Mouse (Mus musculus) midbrain, embryonic 16.5 days (tissue): ENCODE results near the gene Zfp185. TPM values are rescaled to one million over a fixed set of nuclear protein-coding genes. Genes with fewer than 3 reads are reported as not detected.

ENCODE experiments used
- ATAC-seq: fragments of 200-750 bp; cut with Nextera tagmentation; 2 replicates; pipeline ENCODE4 v1.8.0; 2017; ENCODE audit warnings: moderate TSS enrichment
- H3K27ac ChIP-seq: fragments of 300-500 bp; sonication (generic); 2 replicates; pipeline ENCODE4 v1.5.1; 2014; ENCODE audit warnings: mild to moderate bottlenecking, low read length, mixed read lengths
- H3K27me3 ChIP-seq: fragments of 300-500 bp; sonication (generic); 2 replicates; pipeline ENCODE4 v1.6.1; 2014; ENCODE audit warnings: low read depth, low read length, mixed read lengths; ENCODE audit not compliant: control insufficient read depth, insufficient read depth
- H3K36me3 ChIP-seq: fragments of 300-500 bp; sonication (generic); 2 replicates; pipeline ENCODE4 v1.6.1; 2014; ENCODE audit warnings: mild to moderate bottlenecking, low read length, moderate library complexity, mixed read lengths; ENCODE audit not compliant: control insufficient read depth, insufficient read depth
- H3K4me1 ChIP-seq: fragments of 300-500 bp; sonication (generic); 2 replicates; pipeline ENCODE4 v1.6.1; 2014; ENCODE audit warnings: mild to moderate bottlenecking, low read length, mixed read lengths; ENCODE audit not compliant: control insufficient read depth, insufficient read depth
- H3K4me2 ChIP-seq: fragments of 300-500 bp; sonication (generic); 2 replicates; pipeline ENCODE4 v1.6.1; 2014; ENCODE audit warnings: mild to moderate bottlenecking, low read length, mixed read lengths
- H3K4me3 ChIP-seq: fragments of 300-500 bp; sonication (generic); 2 replicates; pipeline ENCODE4 v1.5.1; 2014; ENCODE audit warnings: low read depth, mild to moderate bottlenecking, low read length, moderate library complexity, mixed read lengths
- H3K9ac ChIP-seq: fragments of 300-500 bp; sonication (generic); 2 replicates; pipeline ENCODE4 v1.6.1; 2014; ENCODE audit warnings: low read depth, low read length, mixed read lengths
- H3K9me3 ChIP-seq: fragments of 300-500 bp; sonication (generic); replicated peaks from 2 replicates; pipeline ENCODE4 v1.6.1; 2014; ENCODE audit warnings: mild to moderate bottlenecking, low read length, mixed read lengths; ENCODE audit not compliant: control insufficient read depth, poor library complexity, severe bottlenecking
- WGBS: fragments of 180-500 bp; shearing (Covaris S2); extraction: QIAGEN DNeasy Blood & Tissue Kit; methylation state at CpG from one replicate; pipeline ENCODE4 v1.1.7; 2014; 5-methylcytosine and 5-hydroxymethylcytosine counted together
- polyA plus RNA-seq: library from polyadenylated mRNA; unstranded; fragments of >200 nt; fragmentation: Nextera tagmentation; extraction: Ambion mirVana; gene quantifications from 2 replicates; pipeline ENCODE4 v1.2.1, GENCODE M21; 2015

Zfp185 gene
- polyA plus RNA-seq, 1 experiment from 2014 or later: 1.3 TPM

DNA sequence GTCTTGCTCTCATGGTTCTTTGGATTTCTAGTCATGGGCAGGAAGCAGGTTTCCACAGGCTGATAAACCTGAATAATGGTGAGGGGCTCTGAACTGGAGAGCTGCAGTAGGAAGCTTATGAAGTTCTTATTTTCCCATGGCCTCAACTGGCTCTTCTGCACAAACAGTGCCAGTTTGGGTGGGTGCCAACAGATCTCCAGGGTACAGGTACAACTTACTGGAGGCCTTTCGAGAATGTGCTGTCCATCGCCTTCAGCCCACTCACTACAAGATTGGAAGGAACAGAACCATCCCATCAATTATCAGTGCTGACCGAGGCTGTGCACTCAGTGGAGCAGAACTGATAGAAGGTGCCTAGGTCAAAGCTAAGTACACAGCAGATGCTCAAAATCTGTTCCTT is 1.3 kb downstream of the Zfp185 start:
- no peak overlapping the region for H3K4me2 ChIP-seq
- WGBS: 92% methylated on average over 3 of the region's 3 CpGs
- no peaks in the 10 kb centered on the region for H3K4me1 ChIP-seq
- no peak overlapping the region for H3K9ac ChIP-seq
- no peaks in the 10 kb centered on the region for H3K9me3 ChIP-seq
- ATAC-seq: no peak
- H3K4me3 ChIP-seq: no peak overlapping the region
- H3K27ac ChIP-seq: no peak overlapping the region
- no peaks in the 10 kb centered on the region for H3K27me3 ChIP-seq
- no peaks in the 10 kb centered on the region for H3K36me3 ChIP-seq

DNA sequence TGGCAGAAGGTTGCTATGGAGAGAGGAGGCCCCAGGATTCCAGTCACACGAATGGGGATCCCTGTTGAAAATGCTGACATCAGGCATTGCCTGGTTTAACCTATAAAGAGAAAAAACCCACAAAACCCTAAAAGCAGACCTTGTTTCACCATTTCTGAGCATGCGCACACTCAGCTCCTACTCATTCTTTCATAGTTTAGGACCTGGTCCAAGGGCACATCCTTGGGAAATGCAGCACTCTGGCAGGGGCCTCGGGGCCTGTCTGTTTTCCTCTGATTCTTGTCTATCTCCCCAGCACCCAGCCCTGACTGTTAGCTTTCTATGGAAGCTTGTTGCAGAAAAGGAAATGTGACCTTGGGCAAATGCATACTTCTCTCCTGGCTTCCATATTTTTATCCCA is 3.4 kb downstream of the Zfp185 start:
- H3K9ac ChIP-seq: no peak overlapping the region
- ATAC-seq: no peak
- no peaks in the 10 kb centered on the region for H3K4me1 ChIP-seq
- no peaks in the 10 kb centered on the region for H3K9me3 ChIP-seq
- no peak overlapping the region for H3K4me3 ChIP-seq
- H3K27ac ChIP-seq: no peak overlapping the region
- H3K36me3 ChIP-seq: no peaks in the 10 kb centered on the region
- 70% methylated on average over 3 of the region's 3 CpGs for WGBS
- H3K27me3 ChIP-seq: no peaks in the 10 kb centered on the region
- no peak overlapping the region for H3K4me2 ChIP-seq

DNA sequence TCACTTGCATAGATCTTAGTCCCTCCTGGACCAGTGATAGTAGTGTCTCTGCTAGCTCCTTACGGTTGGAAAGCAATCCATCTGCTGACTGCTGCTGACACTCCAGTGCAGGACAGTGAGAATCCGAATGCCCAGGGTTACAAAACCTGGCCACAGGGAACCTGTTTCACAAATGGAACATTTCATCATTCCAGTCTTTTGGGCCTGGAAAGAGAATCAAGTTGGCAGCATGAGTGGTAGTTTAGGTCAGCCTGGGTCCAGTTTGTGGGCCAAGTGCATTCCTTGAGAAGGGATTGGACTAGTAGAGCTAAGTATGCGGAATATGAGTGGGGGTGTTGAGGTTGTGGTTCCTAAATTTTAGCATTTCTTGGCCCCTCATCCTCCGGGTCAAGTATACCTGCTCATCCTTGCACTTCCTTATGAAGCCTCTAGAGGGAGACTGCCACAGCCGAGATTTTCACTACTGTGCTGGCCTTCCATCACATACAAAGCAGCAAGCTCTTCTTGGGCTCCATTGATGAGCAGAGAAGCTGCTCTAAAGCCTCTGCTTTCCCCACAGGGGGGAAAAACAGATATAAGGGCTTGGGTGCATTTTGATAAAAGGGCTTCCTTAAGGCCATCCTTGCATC is 5.3 kb downstream of the Zfp185 start:
- H3K9ac ChIP-seq: no peak overlapping the region
- no peak overlapping the region for H3K4me2 ChIP-seq
- no peaks in the 10 kb centered on the region for H3K9me3 ChIP-seq
- no peak overlapping the region for H3K4me3 ChIP-seq
- no peak for ATAC-seq
- no peaks in the 10 kb centered on the region for H3K27me3 ChIP-seq
- no peak overlapping the region for H3K27ac ChIP-seq
- 61% methylated on average over 5 of the region's 5 CpGs for WGBS
- no peaks in the 10 kb centered on the region for H3K36me3 ChIP-seq
- H3K4me1 ChIP-seq: no peaks in the 10 kb centered on the region

DNA sequence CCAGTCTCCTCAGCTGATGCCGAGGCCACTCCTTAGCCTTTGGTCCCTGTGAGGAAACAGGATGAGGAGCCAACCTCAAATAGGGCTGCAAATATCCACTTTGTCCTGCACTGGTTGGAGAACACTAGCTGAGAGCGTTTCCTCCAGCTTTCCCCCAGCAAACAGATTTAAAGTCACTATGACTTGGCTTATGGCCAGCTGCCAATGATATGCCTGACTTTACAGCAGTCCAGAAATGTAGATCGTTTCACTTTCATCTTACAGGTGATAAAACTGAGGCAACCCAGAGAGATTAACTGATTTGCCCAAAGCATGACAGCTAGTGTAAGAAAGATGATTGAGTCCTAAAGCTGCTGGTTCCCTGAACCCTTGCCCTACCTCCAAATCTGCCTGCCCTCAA is 8.4 kb downstream of the Zfp185 start:
- Histone ChIP-seq H3K27ac (no peak overlapping the region), H3K9me3 (no peaks in the 10 kb centered on the region), H3K4me2 (no peak overlapping the region), H3K36me3 (no peaks in the 10 kb centered on the region), H3K4me1 (no peaks in the 10 kb centered on the region), H3K4me3 (no peak overlapping the region), H3K9ac (no peak overlapping the region), H3K27me3 (no peaks in the 10 kb centered on the region)
- 83% methylated on average over 3 of the region's 3 CpGs for WGBS
- ATAC-seq: no peak

DNA sequence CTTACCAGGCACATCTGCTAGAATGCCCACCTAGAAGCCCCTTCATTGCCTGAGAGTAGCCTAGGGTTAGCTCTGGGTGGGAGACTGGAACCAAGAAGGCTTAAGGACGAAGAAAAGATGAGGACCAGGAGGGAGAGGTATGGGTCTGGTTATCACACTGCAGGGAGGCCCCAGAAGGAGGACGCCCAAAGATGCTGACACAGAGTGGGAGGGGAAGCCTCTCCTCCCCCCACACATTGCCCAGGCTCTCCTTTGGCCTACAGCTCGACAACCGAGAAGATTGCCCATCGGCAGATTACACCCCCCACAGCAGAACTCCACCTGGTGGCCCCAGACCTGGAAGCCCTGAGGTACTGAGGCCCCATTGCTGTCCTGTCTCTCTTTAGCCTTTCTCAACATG is 16.0 kb downstream of the Zfp185 start:
- no peaks in the 10 kb centered on the region for H3K9me3 ChIP-seq
- no peaks in the 10 kb centered on the region for H3K27me3 ChIP-seq
- no peak overlapping the region for H3K27ac ChIP-seq
- no peaks in the 10 kb centered on the region for H3K36me3 ChIP-seq
- no peak for ATAC-seq
- no peak overlapping the region for H3K4me3 ChIP-seq
- H3K4me1 ChIP-seq: no peaks in the 10 kb centered on the region
- H3K9ac ChIP-seq: no peak overlapping the region
- WGBS: 80% methylated on average over 3 of the region's 5 CpGs
- H3K4me2 ChIP-seq: no peak overlapping the region

DNA sequence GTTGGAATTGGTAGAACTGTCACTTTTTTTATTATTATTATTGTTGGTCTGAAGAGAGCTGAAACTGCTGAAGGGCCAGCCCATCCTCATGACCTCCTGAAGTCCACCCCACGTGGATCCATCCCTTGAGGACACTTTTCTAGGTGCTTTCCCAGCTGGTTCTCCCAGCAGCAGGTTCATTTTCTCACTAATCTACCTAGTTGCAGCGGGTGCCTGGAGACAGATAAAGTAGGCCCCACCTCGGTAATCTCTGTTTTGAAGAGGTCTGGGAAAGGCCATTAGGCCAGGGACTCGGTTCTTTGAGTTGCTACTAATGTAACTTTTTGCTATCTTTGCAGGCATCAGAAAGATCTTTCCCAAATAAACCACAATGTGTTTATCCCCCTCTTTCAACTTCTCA is 18.5 kb downstream of the Zfp185 start:
- WGBS: 73% methylated on average over 4 of the region's 4 CpGs
- Histone ChIP-seq H3K36me3 (no peaks in the 10 kb centered on the region), H3K9me3 (no peaks in the 10 kb centered on the region), H3K27ac (no peak overlapping the region), H3K27me3 (no peaks in the 10 kb centered on the region), H3K4me3 (no peak overlapping the region), H3K4me1 (no peaks in the 10 kb centered on the region), H3K4me2 (no peak overlapping the region), H3K9ac (no peak overlapping the region)
- ATAC-seq: no peak

DNA sequence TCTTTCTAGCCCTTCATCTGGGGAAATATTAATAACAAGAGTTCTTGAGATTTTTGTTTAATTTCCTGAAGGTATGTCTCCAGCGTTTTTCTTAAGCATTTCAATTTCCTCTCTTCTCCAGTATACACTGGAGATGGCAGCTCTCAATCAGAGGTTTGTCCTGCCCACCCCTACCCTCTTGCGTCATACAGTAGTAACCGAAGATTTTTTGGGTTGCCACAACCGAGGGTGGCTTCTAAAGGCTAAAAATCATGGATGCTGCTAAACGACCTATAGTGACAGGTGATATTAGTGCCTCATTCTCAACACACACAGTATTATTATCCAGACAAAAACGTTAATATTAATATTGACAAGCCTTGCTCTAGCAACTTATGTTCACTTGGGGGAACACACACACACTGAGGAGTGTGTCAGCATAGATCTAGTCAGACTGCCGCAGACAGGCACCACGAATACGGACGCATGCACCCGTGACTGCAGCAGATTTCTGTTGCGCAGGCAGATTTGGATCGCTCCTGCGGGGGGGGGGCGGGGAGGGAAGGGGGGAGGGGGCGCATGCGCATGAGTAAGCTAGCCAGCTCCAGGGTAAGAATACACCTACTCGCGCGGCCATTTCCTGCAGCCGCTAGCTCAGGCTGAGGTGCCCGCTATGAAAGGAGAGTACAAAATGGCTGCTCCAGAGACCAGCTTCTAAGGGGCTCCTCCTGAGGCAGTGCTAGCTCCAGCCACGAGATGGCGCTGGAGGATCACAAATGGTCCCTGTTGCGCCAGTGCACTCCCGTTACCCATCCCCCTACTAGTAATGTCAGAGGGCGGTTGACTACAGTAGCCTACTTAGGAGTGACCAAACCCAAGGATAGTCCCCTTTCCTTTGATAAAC is 20.7 kb downstream of the Zfp185 start:
- no peaks in the 10 kb centered on the region for H3K9me3 ChIP-seq
- ATAC-seq: peak; percentile 99
- H3K4me2 ChIP-seq: peak overlapping the region; percentile 54
- 16% methylated on average over 24 of the region's 27 CpGs for WGBS
- peak overlapping the region; percentile 48; the same call in 1 of the 2 replicates for H3K9ac ChIP-seq
- peak overlapping the region; percentile 82 for H3K27ac ChIP-seq
- H3K36me3 ChIP-seq: no peaks in the 10 kb centered on the region
- no peaks in the 10 kb centered on the region for H3K4me1 ChIP-seq
- H3K4me3 ChIP-seq: peak overlapping the region; percentile 36
- no peaks in the 10 kb centered on the region for H3K27me3 ChIP-seq

DNA sequence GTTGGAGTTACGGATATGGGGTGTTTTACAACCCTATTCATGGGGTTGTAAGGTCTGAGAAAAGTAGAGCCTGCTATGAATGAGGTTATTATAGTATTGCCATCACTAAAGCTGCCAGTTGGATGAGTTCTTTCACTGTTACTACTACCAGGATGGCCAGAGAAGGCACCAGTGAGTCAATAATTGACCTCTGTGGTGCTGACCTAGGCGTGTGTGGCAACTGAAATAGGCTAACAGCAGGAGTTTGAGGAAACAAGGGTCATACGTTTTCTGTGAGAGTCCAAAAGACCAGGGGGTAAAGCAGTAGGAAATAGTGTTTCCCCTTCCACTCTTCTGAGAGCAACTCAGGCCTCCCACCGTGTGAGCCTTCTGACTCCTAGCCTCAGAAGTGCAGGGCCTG is 25.7 kb downstream of the Zfp185 start:
- Histone ChIP-seq H3K27ac (no peak overlapping the region), H3K27me3 (no peaks in the 10 kb centered on the region), H3K36me3 (no peaks in the 10 kb centered on the region), H3K4me3 (no peak overlapping the region), H3K4me1 (no peaks in the 10 kb centered on the region), H3K9me3 (no peaks in the 10 kb centered on the region), H3K4me2 (no peak overlapping the region), H3K9ac (no peak overlapping the region)
- no peak for ATAC-seq
- 59% methylated on average over 4 of the region's 4 CpGs for WGBS

DNA sequence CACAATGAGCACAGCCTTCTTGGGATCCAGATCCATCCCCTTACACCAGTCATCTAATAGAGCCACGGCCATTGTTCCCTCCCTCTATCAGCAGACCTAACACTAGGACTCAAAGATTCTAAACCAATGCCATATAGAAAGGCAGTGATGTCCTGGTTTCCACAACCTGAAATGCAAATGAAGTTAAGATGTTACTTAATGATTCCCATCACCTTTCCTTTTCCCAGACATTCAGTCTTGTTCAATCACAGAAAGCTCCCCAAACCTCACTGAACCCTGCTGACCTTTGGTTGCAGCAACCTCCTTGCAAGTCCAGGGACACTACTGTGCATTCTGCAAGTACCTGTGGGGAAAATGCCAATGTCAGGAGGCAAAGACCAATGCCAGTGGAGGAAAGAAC is 49.9 kb downstream of the Zfp185 start, which contains the start of gene Pnma5:
Gene Pnma5, minus strand, starts transcription at position 101 of the 400 bp plus-strand sequence.
- WGBS: 74% methylated on average over 1 of the region's 1 CpGs
- Histone ChIP-seq H3K4me2 (no peak within 1 kb of the TSS), H3K36me3 (no peaks in the 10 kb centered on the region)

More for the DNA sequence above, 49.9 kb downstream of the Zfp185 start, which contains the start of gene Pnma5:
- Histone ChIP-seq H3K9ac (no peak within 1 kb of the TSS), H3K27me3 (no peaks in the 10 kb centered on the region), H3K4me3 (no peak within 1 kb of the TSS), H3K27ac (no peak within 1 kb of the TSS), H3K9me3 (no peaks in the 10 kb centered on the region), H3K4me1 (no peaks in the 10 kb centered on the region)
- no peak for ATAC-seq
